Mouse (Mus musculus): Measurements from ENCODE around the gene Gm17174.
"Not testable (repeated sequence)": the region's sequence is repeated elsewhere in the genome, so short reads cannot be mapped to it uniquely, and the experiment has no call there.

DNA sequence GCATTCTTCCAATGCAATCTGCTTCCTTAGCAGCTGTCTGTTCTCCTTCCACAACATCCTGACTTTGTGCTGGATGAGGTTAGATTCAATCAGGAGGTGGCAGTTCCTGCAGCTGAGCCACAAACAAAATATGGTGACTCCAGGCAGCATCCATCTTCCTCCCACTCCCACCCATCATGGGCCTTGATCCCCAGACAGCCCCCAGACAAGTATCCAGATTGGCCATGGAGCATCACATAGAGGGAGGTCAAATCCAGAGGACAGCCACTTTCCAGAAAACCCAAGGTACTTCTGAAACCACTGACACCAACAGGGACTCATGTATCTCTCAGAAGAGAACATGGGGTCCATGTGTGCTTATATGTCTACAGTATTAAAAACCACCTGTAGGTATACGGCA, 40.5 kb upstream of the Gm17174 start:
- not testable (repeated sequence) for TF ChIP-seq CTCF (IDR thresholded peaks at IDR 0.05; ENCODE audit: low read depth, low read length); POLR2A (IDR thresholded peaks at IDR 0.05; ENCODE audit: borderline replicate concordance, low read depth, low read length)
